Mouse (Mus musculus): Measurements from ENCODE around the gene Ms4a2. TPM values are rescaled to one million over a fixed set of nuclear protein-coding genes. Genes with fewer than 3 reads are reported as not detected.

The Ms4a2 gene
- polyA plus RNA-seq, 1 experiment from 2014 or later = 0.81 TPM

GRCm38 (mm10) chr19:11574965-11575364 is 48.6 kb downstream of the Ms4a2 start:
- ATAC-seq (ENCODE audit: insufficient read depth, low FRiP score, low read depth) = no peak
- Histone ChIP-seq H3K36me3 (no peaks in the 10 kb centered on the region), H3K4me2 (no peak overlapping the region), H3K9ac (no peak overlapping the region), H3K4me1 (no peaks in the 10 kb centered on the region), H3K4me3 (replicated peaks) (no peak overlapping the region), H3K27ac (no peak overlapping the region), H3K27me3 (replicated peaks) (no peaks in the 10 kb centered on the region), H3K9me3 (no peaks in the 10 kb centered on the region)
- 91% methylated on average over 8 of the region's 8 CpGs for WGBS

Other genes starting within 250 kb of the Ms4a2 start
- gene Ms4a4a, start 248.2 kb downstream of the Ms4a2 start, polyA plus RNA-seq (2015; fragmentation: Nextera tagmentation; extraction: Ambion mirVana) = 9.9 and 10.8 TPM in 2 replicates
- gene Ms4a4c, start 218.9 kb downstream of the Ms4a2 start, polyA plus RNA-seq (2015; fragmentation: Nextera tagmentation; extraction: Ambion mirVana) = 2.0 and 3.5 TPM in 2 replicates
- 0.50 and 0.63 TPM in 2 replicates for gene Ms4a4b, start 180.2 kb downstream of the Ms4a2 start, polyA plus RNA-seq (2015; fragmentation: Nextera tagmentation; extraction: Ambion mirVana)
- 11.6 and 12.2 TPM in 2 replicates for gene Ms4a6c, start 154.4 kb downstream of the Ms4a2 start, polyA plus RNA-seq (2015; fragmentation: Nextera tagmentation; extraction: Ambion mirVana)
- not detected in 2 replicates for gene Gm8369, start 137.8 kb downstream of the Ms4a2 start, polyA plus RNA-seq (2015; fragmentation: Nextera tagmentation; extraction: Ambion mirVana)
- 7.4 and 7.6 TPM in 2 replicates for gene Ms4a6b, start 107.2 kb downstream of the Ms4a2 start, polyA plus RNA-seq (2015; fragmentation: Nextera tagmentation; extraction: Ambion mirVana)
- 2.3 and 3.5 TPM in 2 replicates for gene Ms4a4d, start 86.9 kb downstream of the Ms4a2 start, polyA plus RNA-seq (2015; fragmentation: Nextera tagmentation; extraction: Ambion mirVana)
- 6.8 and 6.9 TPM in 2 replicates for gene Ms4a6d, start 18.9 kb downstream of the Ms4a2 start, polyA plus RNA-seq (2015; fragmentation: Nextera tagmentation; extraction: Ambion mirVana)
- 0.86 and 1.7 TPM in 2 replicates for gene Ms4a3, start 17.1 kb upstream of the Ms4a2 start, polyA plus RNA-seq (2015; fragmentation: Nextera tagmentation; extraction: Ambion mirVana)
- not detected in 2 replicates for gene Oosp2, start 36.8 kb upstream of the Ms4a2 start, polyA plus RNA-seq (2015; fragmentation: Nextera tagmentation; extraction: Ambion mirVana)
- gene Oosp1, start 67.4 kb upstream of the Ms4a2 start, polyA plus RNA-seq (2015; fragmentation: Nextera tagmentation; extraction: Ambion mirVana) = not detected in 2 replicates
- not detected in 2 replicates for gene Oosp3, start 73.3 kb upstream of the Ms4a2 start, polyA plus RNA-seq (2015; fragmentation: Nextera tagmentation; extraction: Ambion mirVana)
- 1.4 and 4.0 TPM in 2 replicates for gene Gif, start 123.8 kb upstream of the Ms4a2 start, polyA plus RNA-seq (2015; fragmentation: Nextera tagmentation; extraction: Ambion mirVana)
- gene Mrpl16, start 146.7 kb upstream of the Ms4a2 start, polyA plus RNA-seq (2015; fragmentation: Nextera tagmentation; extraction: Ambion mirVana) = 52.2 and 53.5 TPM in 2 replicates
- gene Stx3, start 195.7 kb upstream of the Ms4a2 start, polyA plus RNA-seq (2015; fragmentation: Nextera tagmentation; extraction: Ambion mirVana) = 20.6 and 24.9 TPM in 2 replicates
- gene Olfr1417, start 215.5 kb upstream of the Ms4a2 start, polyA plus RNA-seq (2015; fragmentation: Nextera tagmentation; extraction: Ambion mirVana) = 0.14 TPM in 1 of 2 replicates, not detected in the other
- gene Olfr1418, start 237.3 kb upstream of the Ms4a2 start, polyA plus RNA-seq (2015; fragmentation: Nextera tagmentation; extraction: Ambion mirVana) = not detected in 2 replicates

Measured in stomach, embryonic 15.5 days (tissue).